Mouse (Mus musculus) neutrophil, adult 5-6 weeks (primary cell): ENCODE data around the gene Oat. TPM values are rescaled to one million over a fixed set of nuclear protein-coding genes. Genes with fewer than 3 reads are reported as not detected.
A peak's percentile ranks its signal among the peaks of the same experiment; 100 is the strongest.

Source experiments
- ATAC-seq: fragments of 151-379, 151-347 bp; 2 replicates; pipeline ENCODE4 v1.8.0; 2017; ENCODE audit warnings: mild to moderate bottlenecking, moderate TSS enrichment; ENCODE audit not compliant: insufficient number of reproducible peaks, poor library complexity, low FRiP score, severe bottlenecking; ENCODE audit errors: extremely low read depth
- total RNA-seq: library from RNA; stranded (forward); fragments of 200-1000 nt; gene quantifications from 2 replicates; pipeline ENCODE4 v1.2.3, GENCODE M21; 2017

Oat gene
- total RNA-seq, 1 experiment from 2014 or later, result 79.7 TPM

DNA sequence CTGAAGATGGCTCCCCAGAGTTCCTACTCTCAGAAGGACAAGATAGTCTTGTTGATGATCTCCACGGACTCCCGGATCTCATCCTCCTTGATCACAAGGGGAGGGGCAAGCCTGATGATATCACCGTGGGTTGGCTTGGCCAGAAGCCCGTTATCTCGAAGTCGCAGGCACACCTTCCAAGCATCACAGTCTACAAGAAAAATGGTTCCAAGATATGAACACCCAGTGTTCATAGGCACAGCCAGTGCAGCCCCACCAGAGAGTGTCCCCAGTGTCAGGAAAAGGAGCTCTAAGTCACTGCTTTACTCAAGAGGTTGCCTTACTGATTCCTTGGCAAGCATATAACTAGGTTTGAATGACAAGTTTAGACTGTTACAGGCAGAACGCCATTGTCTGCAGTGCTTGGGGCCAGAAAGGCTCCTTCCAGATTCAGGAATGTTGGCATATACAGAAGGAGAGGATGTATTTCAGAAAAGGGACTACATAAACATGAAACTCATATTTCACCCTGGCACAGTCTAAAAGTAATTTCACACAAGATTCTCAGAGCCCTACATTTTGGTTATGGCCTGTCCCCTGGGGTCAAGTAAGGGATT is 18.0 kb downstream of the Oat start:
- ATAC-seq, result no peak

GRCm38 (mm10) chr7:132556575-132556974 is 19.6 kb downstream of the Oat start:
- ATAC-seq, result no peak

GRCm38 (mm10) chr7:132555911-132556310 is 20.3 kb downstream of the Oat start:
- no peak for ATAC-seq

- no peak for ATAC-seq
Observed at GRCm38 (mm10) chr7:132554091-132554490, 22.1 kb downstream of the Oat start.

DNA sequence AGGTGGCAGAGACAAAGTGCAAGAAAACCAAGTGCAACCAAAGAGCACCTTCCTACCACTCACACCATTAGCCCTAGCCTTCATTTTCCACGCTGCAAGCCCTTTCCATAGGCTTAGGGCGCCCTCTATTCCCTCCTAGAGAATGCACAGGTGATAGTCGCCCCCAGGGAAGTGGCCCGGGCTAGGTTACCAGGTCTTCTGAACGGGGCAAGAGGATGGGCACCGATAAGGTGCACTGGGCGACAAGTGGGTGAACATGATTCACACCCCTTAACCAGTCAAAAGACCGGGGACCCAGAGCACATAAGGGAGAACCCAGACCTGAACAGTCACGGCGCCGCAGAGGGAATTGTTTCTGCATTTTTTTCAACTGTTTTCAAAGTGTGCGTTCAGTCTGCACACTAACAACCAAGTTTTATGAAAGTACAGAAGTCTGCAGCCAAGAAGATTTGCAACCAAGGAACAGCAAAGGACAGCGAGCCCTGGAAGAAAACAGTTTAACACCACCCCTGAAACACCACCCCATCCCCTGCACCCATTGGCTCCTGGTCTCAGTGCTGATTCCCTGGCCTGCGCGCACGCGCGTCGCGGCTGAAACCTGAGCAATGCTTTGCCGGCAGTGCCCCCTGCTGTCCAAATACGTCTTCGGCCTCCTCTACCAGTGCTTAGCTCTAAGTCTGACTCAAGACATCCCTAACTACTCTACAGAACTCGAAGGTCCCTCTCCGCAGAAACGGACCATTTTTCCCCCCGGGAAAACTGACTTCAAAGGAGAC is 24.7 kb downstream of the Oat start:
- peak; percentile 90 for ATAC-seq

DNA sequence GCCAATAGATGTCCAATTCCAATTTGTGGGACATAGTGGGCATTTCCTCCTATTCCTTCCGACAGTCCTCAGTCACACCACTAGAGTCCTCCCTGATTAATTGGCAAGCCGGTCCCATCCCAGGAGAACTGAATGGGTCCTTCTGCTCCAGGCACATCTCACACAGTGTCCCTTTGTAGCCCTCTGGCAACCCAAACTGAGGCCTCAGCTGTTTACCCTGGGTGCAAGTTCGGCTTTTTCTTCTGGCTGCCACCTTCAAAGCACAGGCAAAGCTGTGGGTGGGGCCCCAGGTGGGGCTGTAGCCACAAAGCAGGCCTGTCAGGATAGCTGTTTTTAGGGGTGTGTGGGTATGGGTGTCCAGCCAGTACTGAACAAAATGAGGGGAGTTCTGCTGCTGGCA is 29.1 kb downstream of the Oat start:
- no peak for ATAC-seq

DNA sequence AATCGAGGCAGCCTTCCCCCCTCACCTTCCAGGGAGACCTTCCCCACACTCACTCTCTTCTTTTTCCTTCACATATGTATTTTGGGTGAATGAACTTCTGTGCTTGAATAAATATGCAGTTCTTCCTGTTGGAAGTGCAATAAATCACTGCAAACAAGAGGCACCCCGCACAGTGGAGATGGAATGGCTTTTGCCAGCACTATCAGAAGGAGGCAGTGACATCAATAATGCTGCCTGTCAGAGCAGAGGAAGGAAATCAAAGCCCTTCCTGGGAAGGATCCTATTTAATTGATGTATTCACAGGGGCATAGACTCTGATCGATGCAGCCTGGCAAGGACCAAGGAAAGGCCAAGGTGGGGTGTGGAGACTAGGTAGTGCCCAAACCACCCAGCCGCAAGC is 33.8 kb downstream of the Oat start:
- ATAC-seq, result no peak

- ATAC-seq, result no peak
Observed at GRCm38 (mm10) chr7:132541566-132541965, 34.6 kb downstream of the Oat start.

GRCm38 (mm10) chr7:132540597-132540996 is 35.6 kb downstream of the Oat start:
- ATAC-seq, result no peak

- ATAC-seq, result no peak
Observed at GRCm38 (mm10) chr7:132529206-132529605, 47.0 kb downstream of the Oat start.

GRCm38 (mm10) chr7:132513419-132513982 is 62.7 kb downstream of the Oat start:
- ATAC-seq, result no peak

- ATAC-seq, result no peak
Observed at GRCm38 (mm10) chr7:132509110-132509509, 67.1 kb downstream of the Oat start.

Other genes with a start within 250 kb of the Oat start
- gene Nkx1-2, start 23.2 kb upstream of the Oat start, total RNA-seq, result not detected in 2 replicates
- gene Lhpp, start 34.2 kb upstream of the Oat start, total RNA-seq, result 0.86 and 1.5 TPM in 2 replicates
- 19.0 and 20.4 TPM in 2 replicates for gene Fam53b, start 237.5 kb upstream of the Oat start, total RNA-seq